Mouse (Mus musculus) MEL (cell line): Measurements from ENCODE around the gene Tmem108.

Experiments
- CTCF ChIP-seq, 3 experiments: IDR thresholded peaks in 2 of 3; conservative IDR thresholded peaks in 1 of 3; 2 replicates each; pipeline ENCODE4 v1.5.1; 2011 to 2012; ENCODE audit warnings: low read length in 3 of 3, low read depth in 2 of 3, mild to moderate bottlenecking in 2 of 3, improper control_type of control experiment in 1 of 3, inconsistent platforms in 1 of 3, mixed read lengths in 1 of 3, moderate library complexity in 1 of 3; ENCODE audit not compliant: control insufficient read depth in 1 of 3, insufficient read depth in 1 of 3, poor library complexity in 1 of 3, severe bottlenecking in 1 of 3
- KAT2A ChIP-seq: conservative IDR thresholded peaks from 2 replicates; pipeline ENCODE4 v1.6.1; 2012; ENCODE audit warnings: low read depth, low read length, improper control_type of control experiment, inconsistent platforms
- MAFK ChIP-seq: IDR thresholded peaks from 2 replicates; pipeline ENCODE4 v1.6.1; 2011; ENCODE audit warnings: low read depth, mild to moderate bottlenecking, low read length, improper control_type of control experiment, borderline replicate concordance
- MAX ChIP-seq: IDR thresholded peaks from 2 replicates; pipeline ENCODE4 v1.6.1; 2011; ENCODE audit warnings: low read length, improper control_type of control experiment
- MEF2A ChIP-seq: IDR thresholded peaks from 2 replicates; pipeline ENCODE4 v1.6.1; 2014; ENCODE audit warnings: low read depth, mild to moderate bottlenecking, inconsistent platforms, low read length, improper control_type of control experiment; ENCODE audit not compliant: poor library complexity, insufficient replicate concordance, severe bottlenecking; ENCODE audit errors: extremely low read depth
- NELFE ChIP-seq: IDR thresholded peaks from 2 replicates; pipeline ENCODE4 v1.6.1; 2011; ENCODE audit warnings: low read depth, low read length, improper control_type of control experiment
- POLR2A ChIP-seq, 2 experiments: IDR thresholded peaks; 2 replicates each; pipeline ENCODE4 v1.6.1; 2011 to 2012; ENCODE audit warnings: low read length in 2 of 2, mild to moderate bottlenecking in 2 of 2, control low read depth in 1 of 2, improper control_type of control experiment in 1 of 2, low read depth in 1 of 2, moderate library complexity in 1 of 2; ENCODE audit not compliant: control insufficient read depth in 1 of 2, insufficient read depth in 1 of 2, poor library complexity in 1 of 2
- SIN3A ChIP-seq: IDR thresholded peaks from 2 replicates; pipeline ENCODE4 v1.6.1; 2012; ENCODE audit warnings: low read length, improper control_type of control experiment, inconsistent platforms

DNA sequence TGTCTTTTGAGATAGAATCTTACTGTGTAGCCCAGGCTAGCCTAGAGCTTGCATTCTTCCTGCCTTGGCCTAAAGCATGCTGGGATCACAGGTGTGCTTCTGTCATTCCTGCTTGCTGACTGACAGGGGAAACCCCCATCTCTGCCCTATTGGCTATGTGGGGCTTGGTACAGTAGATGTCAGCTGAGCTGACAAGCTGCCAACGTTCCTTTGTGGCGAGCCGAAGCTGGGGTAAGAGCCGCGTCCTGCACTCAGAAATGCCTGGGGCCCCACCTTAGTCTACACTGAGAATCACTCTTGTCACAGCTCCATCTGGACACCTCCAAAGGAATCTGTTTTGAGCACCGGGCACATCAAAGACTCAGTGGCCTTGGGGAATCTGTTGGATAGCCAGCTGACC lies 297.8 kb downstream of the Tmem108 start:
- no peak for TF ChIP-seq CTCF (IDR thresholded peaks at IDR 0.05 in 2 of 3, conservative IDR thresholded peaks at IDR 0.05 in 1 of 3; ENCODE audit: control insufficient read depth in 1 of 3, insufficient read depth in 1 of 3, low read depth in 2 of 3, low read length in 3 of 3, poor library complexity in 1 of 3, severe bottlenecking in 1 of 3)
- no peak for TF ChIP-seq MAX
- no peak for TF ChIP-seq POLR2A (IDR thresholded peaks at IDR 0.05; ENCODE audit: control insufficient read depth in 1 of 2, insufficient read depth in 1 of 2, low read depth in 1 of 2, low read length in 2 of 2, poor library complexity in 1 of 2)
- TF ChIP-seq KAT2A: no peak
- no peak for TF ChIP-seq NELFE
- no peak for TF ChIP-seq MAFK
- no peak for TF ChIP-seq MEF2A
- TF ChIP-seq SIN3A: no peak
